Mouse (Mus musculus): ENCODE measurements around the gene Ift57. TPM values are rescaled to one million over a fixed set of nuclear protein-coding genes. Genes with fewer than 3 reads are reported as not detected.

Gene Ift57
- polyA plus RNA-seq, 2 experiments = 2.0 to 2.7 TPM

- TF ChIP-seq CTCF (IDR thresholded peaks at IDR 0.05; ENCODE audit: low read depth) = no peak
- no peak for TF ChIP-seq EP300 (IDR thresholded peaks at IDR 0.05; ENCODE audit: low read depth)
- Histone ChIP-seq H3K36me3 (replicated peaks; ENCODE audit: control insufficient read depth, insufficient read depth, low read depth) (no peaks in the 10 kb centered on the region), H3K27ac (no peak overlapping the region), H3K9ac (replicated peaks) (no peak overlapping the region), H3K27me3 (ENCODE audit: control insufficient read depth, insufficient read depth, low read length) (no peaks in the 10 kb centered on the region), H3K9me3 (ENCODE audit: control insufficient read depth, low read length) (no peaks in the 10 kb centered on the region), H3K4me3 (ENCODE audit: insufficient read depth in 1 of 2, low read depth in 2 of 2, low read length in 2 of 2) (no peak overlapping the region), H3K4me2 (ENCODE audit: low read depth) (no peak overlapping the region), H3K4me1 (replicated peaks; ENCODE audit: control insufficient read depth in 2 of 2, insufficient read depth in 2 of 2, low read length in 1 of 2) (peaks cover 3 to 4% of the 10 kb centered on the region in 2 experiments; a peak in 3 of 4 replicates)
- WGBS (ENCODE audit: insufficient replicate concordance) = 74% methylated on average over 17 of the region's 17 CpGs
- ATAC-seq (ENCODE audit: insufficient read depth) (no peak), DNase-seq (ENCODE audit: low read depth in 3 of 3, low spot score in 3 of 3) (no peak)
Measured at GRCm38 (mm10) chr16:49760517-49761203, 61.6 kb downstream of the Ift57 start.

- Histone ChIP-seq H3K9ac (replicated peaks) (no peak overlapping the region), H3K27ac (no peak overlapping the region), H3K9me3 (ENCODE audit: control insufficient read depth, low read length) (no peaks in the 10 kb centered on the region), H3K4me3 (ENCODE audit: insufficient read depth in 1 of 2, low read depth in 2 of 2, low read length in 2 of 2) (no peak overlapping the region), H3K4me2 (ENCODE audit: low read depth) (no peak overlapping the region), H3K4me1 (replicated peaks; ENCODE audit: control insufficient read depth in 2 of 2, insufficient read depth in 2 of 2, low read length in 1 of 2) (peaks cover 3 to 10% of the 10 kb centered on the region in 2 experiments; a peak in 3 of 4 replicates), H3K27me3 (ENCODE audit: control insufficient read depth, insufficient read depth, low read length) (no peaks in the 10 kb centered on the region), H3K36me3 (replicated peaks; ENCODE audit: control insufficient read depth, insufficient read depth, low read depth) (no peaks in the 10 kb centered on the region)
- TF ChIP-seq CTCF (IDR thresholded peaks at IDR 0.05; ENCODE audit: low read depth) (no peak), EP300 (IDR thresholded peaks at IDR 0.05; ENCODE audit: low read depth) (no peak)
- DNase-seq (ENCODE audit: low read depth in 3 of 3, low spot score in 3 of 3) (no peak), ATAC-seq (ENCODE audit: insufficient read depth) (no peak)
- WGBS (ENCODE audit: insufficient replicate concordance) = 64% methylated on average over 5 of the region's 5 CpGs
Measured at GRCm38 (mm10) chr16:49761981-49762380, 62.9 kb downstream of the Ift57 start.

- Histone ChIP-seq H3K36me3 (replicated peaks; ENCODE audit: control insufficient read depth, insufficient read depth, low read depth) (no peaks in the 10 kb centered on the region), H3K4me2 (ENCODE audit: low read depth) (no peak overlapping the region), H3K27me3 (ENCODE audit: control insufficient read depth, insufficient read depth, low read length) (no peaks in the 10 kb centered on the region), H3K27ac (peak overlapping the region; percentile 25), H3K9ac (replicated peaks) (no peak overlapping the region), H3K4me3 (ENCODE audit: insufficient read depth in 1 of 2, low read depth in 2 of 2, low read length in 2 of 2) (no peak overlapping the region), H3K9me3 (ENCODE audit: control insufficient read depth, low read length) (no peaks in the 10 kb centered on the region), H3K4me1 (replicated peaks; ENCODE audit: control insufficient read depth in 2 of 2, insufficient read depth in 2 of 2, low read length in 1 of 2) (peaks cover 39 to 44% of the 10 kb centered on the region in 2 experiments)
- ATAC-seq (ENCODE audit: insufficient read depth) (peak; percentile 48; the same call in 1 of the 2 replicates), DNase-seq (ENCODE audit: low read depth in 3 of 3, low spot score in 3 of 3) (peak in 2 of 3 experiments; percentile 56 to 61)
- TF ChIP-seq CTCF (IDR thresholded peaks at IDR 0.05; ENCODE audit: low read depth) = peak; percentile 82
- TF ChIP-seq EP300 (IDR thresholded peaks at IDR 0.05; ENCODE audit: low read depth) = peak; percentile 67
- WGBS (ENCODE audit: insufficient replicate concordance) = 19% methylated on average over 3 of the region's 3 CpGs
Measured at GRCm38 (mm10) chr16:49766326-49766725, 67.3 kb downstream of the Ift57 start.

GRCm38 (mm10) chr16:49768491-49769031 lies 69.5 kb downstream of the Ift57 start:
- Histone ChIP-seq H3K9me3 (ENCODE audit: control insufficient read depth, low read length) (no peaks in the 10 kb centered on the region), H3K4me2 (ENCODE audit: low read depth) (peak overlapping the region; percentile 48; the same call in 1 of the 2 replicates), H3K4me3 (ENCODE audit: insufficient read depth in 1 of 2, low read depth in 2 of 2, low read length in 2 of 2) (no peak overlapping the region), H3K9ac (replicated peaks) (0 out of 2 replicates have a peak overlapping the region, but pooled peaks have one; percentile 36), H3K36me3 (replicated peaks; ENCODE audit: control insufficient read depth, insufficient read depth, low read depth) (no peaks in the 10 kb centered on the region), H3K4me1 (replicated peaks; ENCODE audit: control insufficient read depth in 2 of 2, insufficient read depth in 2 of 2, low read length in 1 of 2) (peaks cover 56 to 61% of the 10 kb centered on the region in 2 experiments), H3K27me3 (ENCODE audit: control insufficient read depth, insufficient read depth, low read length) (no peaks in the 10 kb centered on the region), H3K27ac (peak overlapping the region; percentile 98)
- no peak for DNase-seq (ENCODE audit: low read depth in 3 of 3, low spot score in 3 of 3)
- WGBS (ENCODE audit: insufficient replicate concordance) = 89% methylated on average over 4 of the region's 4 CpGs
- no peak for ATAC-seq (ENCODE audit: insufficient read depth)
- no peak for TF ChIP-seq EP300 (IDR thresholded peaks at IDR 0.05; ENCODE audit: low read depth)
- no peak for TF ChIP-seq CTCF (IDR thresholded peaks at IDR 0.05; ENCODE audit: low read depth)

GRCm38 (mm10) chr16:49769831-49770261 lies 70.8 kb downstream of the Ift57 start:
- Histone ChIP-seq H3K4me1 (replicated peaks; ENCODE audit: control insufficient read depth in 2 of 2, insufficient read depth in 2 of 2, low read length in 1 of 2) (peaks cover 69 to 74% of the 10 kb centered on the region in 2 experiments), H3K4me3 (ENCODE audit: insufficient read depth in 1 of 2, low read depth in 2 of 2, low read length in 2 of 2) (peak overlapping the region in 1 of 2 experiments; percentile 4; a peak in 1 of 4 replicates), H3K4me2 (ENCODE audit: low read depth) (peak overlapping the region; percentile 48), H3K9me3 (ENCODE audit: control insufficient read depth, low read length) (no peaks in the 10 kb centered on the region), H3K27me3 (ENCODE audit: control insufficient read depth, insufficient read depth, low read length) (no peaks in the 10 kb centered on the region), H3K27ac (peak overlapping the region; percentile 98), H3K36me3 (replicated peaks; ENCODE audit: control insufficient read depth, insufficient read depth, low read depth) (no peaks in the 10 kb centered on the region), H3K9ac (replicated peaks) (peak overlapping the region; percentile 64)
- 12% methylated on average over 2 of the region's 2 CpGs for WGBS (ENCODE audit: insufficient replicate concordance)
- ATAC-seq (ENCODE audit: insufficient read depth) (peak; percentile 75), DNase-seq (ENCODE audit: low read depth in 3 of 3, low spot score in 3 of 3) (peak; percentile 79 to 85 (median 83))
- TF ChIP-seq CTCF (IDR thresholded peaks at IDR 0.05; ENCODE audit: low read depth) = no peak
- peak; percentile 80 for TF ChIP-seq EP300 (IDR thresholded peaks at IDR 0.05; ENCODE audit: low read depth)

Measured in liver, embryonic 14.5 days (tissue).